ENCODE assay signal across 8 mouse cellular contexts in genomic region chr2:30495000-30495908, GRCm38 (mm10). TPM values are rescaled to one million over a fixed set of nuclear protein-coding genes. Genes with fewer than 3 reads are reported as not detected.
A peak's percentile ranks its signal among the peaks of the same experiment; 100 is the strongest.
DNase-seq lines count a peak whose midpoint lies in the region; ATAC-seq and TF ChIP-seq lines count a peak whose summit lies in the region.

No protein-coding gene starts in this region.

- no peak for TF ChIP-seq CTCF in liver, postnatal 0 days (IDR thresholded peaks at IDR 0.05; ENCODE audit: low read depth)

- no peaks in the 10 kb centered on the region for H3K27me3 ChIP-seq in heart, embryonic 10.5 days (ENCODE audit: insufficient read depth, poor library complexity, severe bottlenecking)
- H3K27me3 ChIP-seq in embryonic facial prominence, embryonic 10.5 days (replicated peaks; ENCODE audit: low read depth, poor library complexity, severe bottlenecking) = no peaks in the 10 kb centered on the region
- no peaks in the 10 kb centered on the region for H3K27me3 ChIP-seq in hindbrain, embryonic 13.5 days
- H3K27me3 ChIP-seq in liver, postnatal 0 days (ENCODE audit: insufficient read depth, low read length) = no peaks in the 10 kb centered on the region

- TF ChIP-seq EP300 in liver, postnatal 0 days (IDR thresholded peaks at IDR 0.05; ENCODE audit: low read depth) = no peak

- H3K27ac ChIP-seq in heart, embryonic 10.5 days = 0 out of 2 replicates have a peak overlapping the region, but pooled peaks have one; percentile 81
- H3K27ac ChIP-seq in embryonic facial prominence, embryonic 10.5 days (replicated peaks) = peak overlapping the region; percentile 84
- no peak overlapping the region for H3K27ac ChIP-seq in hindbrain, embryonic 13.5 days
- no peak overlapping the region for H3K27ac ChIP-seq in liver, postnatal 0 days (ENCODE audit: low read depth)

- peaks cover 20% of the 10 kb centered on the region for H3K4me1 ChIP-seq in heart, embryonic 10.5 days
- peaks cover 20% of the 10 kb centered on the region for H3K4me1 ChIP-seq in embryonic facial prominence, embryonic 10.5 days
- H3K4me1 ChIP-seq in hindbrain, embryonic 13.5 days (replicated peaks) = peaks cover 10% of the 10 kb centered on the region
- peaks cover 6% of the 10 kb centered on the region; the same call in 1 of the 2 replicates for H3K4me1 ChIP-seq in liver, postnatal 0 days (ENCODE audit: insufficient read depth)

- peak; percentile 38 for ATAC-seq in hindbrain, embryonic 13.5 days (ENCODE audit: low FRiP score)
- ATAC-seq in liver, postnatal 0 days = no peak

- 70% methylated on average over 8 of the region's 8 CpGs for WGBS in heart, embryonic 10.5 days
- 78% methylated on average over 8 of the region's 8 CpGs for WGBS in embryonic facial prominence, embryonic 10.5 days
- WGBS in hindbrain, embryonic 13.5 days = 78% methylated on average over 8 of the region's 8 CpGs
- 78% methylated on average over 8 of the region's 8 CpGs for WGBS in liver, postnatal 0 days (ENCODE audit: insufficient replicate concordance)

- peak overlapping the region; percentile 58; the same call in 1 of the 2 replicates for H3K4me2 ChIP-seq in hindbrain, embryonic 13.5 days
- peak overlapping the region; percentile 58; the same call in 1 of the 2 replicates for H3K4me2 ChIP-seq in liver, postnatal 0 days (ENCODE audit: low read depth, low read length)

- no peaks in the 10 kb centered on the region for H3K9me3 ChIP-seq in heart, embryonic 10.5 days
- H3K9me3 ChIP-seq in embryonic facial prominence, embryonic 10.5 days = no peaks in the 10 kb centered on the region
- H3K9me3 ChIP-seq in hindbrain, embryonic 13.5 days = no peaks in the 10 kb centered on the region
- H3K9me3 ChIP-seq in liver, postnatal 0 days (ENCODE audit: low read length) = no peaks in the 10 kb centered on the region

- no peaks in the 10 kb centered on the region for H3K36me3 ChIP-seq in heart, embryonic 10.5 days
- no peaks in the 10 kb centered on the region for H3K36me3 ChIP-seq in embryonic facial prominence, embryonic 10.5 days (replicated peaks)
- no peaks in the 10 kb centered on the region for H3K36me3 ChIP-seq in hindbrain, embryonic 13.5 days
- no peaks in the 10 kb centered on the region for H3K36me3 ChIP-seq in liver, postnatal 0 days (replicated peaks; ENCODE audit: insufficient read depth, low read length)

- no peak for DNase-seq in heart, embryonic 10.5 days (ENCODE audit: low spot score)
- DNase-seq in heart, adult 8-10 months (ENCODE audit: low spot score) = no peak
- DNase-seq in embryonic facial prominence, embryonic 10.5 days (ENCODE audit: low spot score) = no peak
- no peak for DNase-seq in liver, postnatal 0 days
- no peak for DNase-seq in spleen, postnatal 36 days (ENCODE audit: low spot score in 2 of 2)
- no peak for DNase-seq in adrenal gland, adult (ENCODE audit: inconsistent age in 2 of 2, low spot score in 1 of 2)
- DNase-seq in frontal cortex, postnatal 14 days (ENCODE audit: low spot score in 2 of 2) = no peak

- H3K9ac ChIP-seq in hindbrain, embryonic 13.5 days = no peak overlapping the region
- no peak overlapping the region for H3K9ac ChIP-seq in liver, postnatal 0 days (replicated peaks)

- H3K4me3 ChIP-seq in heart, embryonic 10.5 days = peak overlapping the region; percentile 50; the same call in 1 of the 2 replicates
- H3K4me3 ChIP-seq in embryonic facial prominence, embryonic 10.5 days = peak overlapping the region; percentile 52; the same call in 1 of the 2 replicates
- peak overlapping the region; percentile 36; the same call in 1 of the 2 replicates for H3K4me3 ChIP-seq in hindbrain, embryonic 13.5 days
- no peak overlapping the region for H3K4me3 ChIP-seq in liver, postnatal 0 days (ENCODE audit: low read depth, low read length)

RNA-seq across cellular contexts. Expression of gene Ier5l, which starts 21.2 kb away (rescaled TPM):
- 1.00 and 2.2 TPM in 2 replicates for polyA plus RNA-seq in heart, embryonic 10.5 days (2016; fragmentation: Nextera tagmentation; extraction: Ambion mirVana)
- total RNA-seq in heart, adult 8-10 months (2022) = 1 to 10 TPM; 2.4 to 5.0 (median 4.3) TPM
- polyA plus RNA-seq in embryonic facial prominence, embryonic 10.5 days (2016; fragmentation: Nextera tagmentation; extraction: Ambion mirVana) = 2.8 and 3.4 TPM in 2 replicates
- 2.1 and 2.9 TPM in 2 replicates for polyA plus RNA-seq in hindbrain, embryonic 13.5 days (2015; fragmentation: Nextera tagmentation; extraction: Ambion mirVana)
- 0.31 and 0.69 TPM in 2 replicates for polyA plus RNA-seq in liver, postnatal 0 days (2015; fragmentation: Nextera tagmentation; extraction: Ambion mirVana)

Comparison
In these comparisons a context has a peak if more than half of its experiments do, and no peak if none do; other contexts are left out.
1. H3K27ac ChIP-seq: peak in heart, embryonic 10.5 days (single experiment) and embryonic facial prominence, embryonic 10.5 days (single experiment); none in hindbrain, embryonic 13.5 days (single experiment) and liver, postnatal 0 days (single experiment).